Mouse (Mus musculus) intestine, embryonic 15.5 days (tissue): ENCODE measurements around the gene Fam228a. TPM values are rescaled to one million over a fixed set of nuclear protein-coding genes. Genes with fewer than 3 reads are reported as not detected.
A peak's percentile ranks its signal among the peaks of the same experiment; 100 is the strongest.
"Not testable (repeated sequence)": the region's sequence is repeated elsewhere in the genome, so short reads cannot be mapped to it uniquely, and the experiment has no call there.

ENCODE experiments used
- ATAC-seq: fragments of 200-750 bp; cut with Nextera tagmentation; 2 replicates; pipeline ENCODE4 v1.8.0; 2017; ENCODE audit warnings: moderate TSS enrichment, moderate library complexity
- H3K27ac ChIP-seq: fragments of 300-500 bp; sonication (generic); 2 replicates; pipeline ENCODE4 v1.5.1; 2015; ENCODE audit warnings: mild to moderate bottlenecking, inconsistent platforms
- H3K27me3 ChIP-seq: fragments of 300-500 bp; sonication (generic); replicated peaks from 2 replicates; pipeline ENCODE4 v1.6.1; 2015; ENCODE audit warnings: inconsistent platforms
- H3K36me3 ChIP-seq: fragments of 300-500 bp; sonication (generic); 2 replicates; pipeline ENCODE4 v1.6.1; 2015; ENCODE audit warnings: inconsistent platforms
- H3K4me1 ChIP-seq: fragments of 300-500 bp; sonication (generic); replicated peaks from 2 replicates; pipeline ENCODE4 v1.6.1; 2015; ENCODE audit warnings: inconsistent platforms
- H3K4me2 ChIP-seq: fragments of 300-500 bp; sonication (generic); replicated peaks from 2 replicates; pipeline ENCODE4 v1.6.1; 2015; ENCODE audit warnings: mild to moderate bottlenecking, inconsistent platforms
- H3K4me3 ChIP-seq: fragments of 300-500 bp; sonication (generic); replicated peaks from 2 replicates; pipeline ENCODE4 v1.5.1; 2015; ENCODE audit warnings: inconsistent platforms
- H3K9ac ChIP-seq: fragments of 300-500 bp; sonication (generic); 2 replicates; pipeline ENCODE4 v1.6.1; 2015; ENCODE audit warnings: inconsistent platforms
- H3K9me3 ChIP-seq: fragments of 300-500 bp; sonication (generic); 2 replicates; pipeline ENCODE4 v1.6.1; 2016; ENCODE audit warnings: inconsistent platforms
- WGBS: fragments of 180-500 bp; shearing (Covaris S2); methylation state at CpG from one replicate; pipeline ENCODE4 v1.1.7; 2015; 5-methylcytosine and 5-hydroxymethylcytosine counted together
- polyA plus RNA-seq: library from polyadenylated mRNA; unstranded; fragments of >200 nt; fragmentation: Nextera tagmentation; extraction: Ambion mirVana; gene quantifications from 2 replicates; pipeline ENCODE4 v1.2.1, GENCODE M21; 2015

Fam228a gene
- polyA plus RNA-seq, 1 experiment from 2014 or later: 0.14 TPM

DNA sequence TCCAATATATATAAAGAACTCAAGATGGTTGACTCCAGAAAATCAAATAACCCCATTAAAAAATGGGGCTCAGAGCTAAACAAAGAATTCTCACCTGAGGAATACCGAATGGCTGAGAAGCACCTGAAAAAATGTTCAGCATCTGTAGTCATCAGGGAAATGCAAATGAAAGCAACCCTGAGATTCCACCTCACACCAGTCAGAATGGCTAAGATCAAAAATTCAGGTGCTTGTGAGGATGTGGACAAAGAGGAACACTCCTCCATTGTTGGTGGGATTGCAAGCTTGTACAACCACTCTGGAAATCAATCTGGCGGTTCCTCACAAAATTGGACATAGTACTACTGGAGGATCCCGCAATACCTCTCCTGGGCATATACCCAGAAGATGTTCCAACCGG, 16.2 kb upstream of the Fam228a start:
- H3K4me2 ChIP-seq, ATAC-seq: not testable (repeated sequence)

GRCm38 (mm10) chr12:4744486-4744885, 6.3 kb upstream of the Fam228a start:
- H3K9me3 ChIP-seq: no peaks in the 10 kb centered on the region
- 83% methylated on average over 10 of the region's 10 CpGs for WGBS
- H3K36me3 ChIP-seq: no peaks in the 10 kb centered on the region
- no peak for ATAC-seq
- H3K4me3 ChIP-seq: no peak overlapping the region
- H3K4me1 ChIP-seq: no peaks in the 10 kb centered on the region
- H3K27ac ChIP-seq: no peak overlapping the region
- H3K27me3 ChIP-seq: no peaks in the 10 kb centered on the region
- H3K4me2 ChIP-seq: no peak overlapping the region
- H3K9ac ChIP-seq: no peak overlapping the region

More for the DNA sequence above, 16.2 kb upstream of the Fam228a start:
- not testable (repeated sequence) for H3K4me3 ChIP-seq, H3K27ac ChIP-seq, H3K9ac ChIP-seq, H3K36me3 ChIP-seq, H3K4me1 ChIP-seq, H3K9me3 ChIP-seq, H3K27me3 ChIP-seq
- 87% methylated on average over 4 of the region's 4 CpGs for WGBS

- Histone ChIP-seq H3K4me1 (no peaks in the 10 kb centered on the region), H3K4me3 (no peak overlapping the region), H3K36me3 (no peaks in the 10 kb centered on the region), H3K27me3 (no peaks in the 10 kb centered on the region), H3K4me2 (no peak overlapping the region), H3K27ac (no peak overlapping the region), H3K9me3 (no peaks in the 10 kb centered on the region), H3K9ac (no peak overlapping the region)
- 82% methylated on average over 3 of the region's 3 CpGs for WGBS
- ATAC-seq: no peak
These were observed 4.0 kb upstream of the Fam228a start for GRCm38 (mm10) chr12:4742183-4742582.

- Histone ChIP-seq H3K36me3 (no peaks in the 10 kb centered on the region), H3K4me2 (no peak overlapping the region), H3K4me3 (no peak overlapping the region), H3K9ac (no peak overlapping the region), H3K4me1 (no peaks in the 10 kb centered on the region), H3K27me3 (no peaks in the 10 kb centered on the region), H3K27ac (no peak overlapping the region), H3K9me3 (no peaks in the 10 kb centered on the region)
- WGBS: 82% methylated on average over 7 of the region's 7 CpGs
- no peak for ATAC-seq
These were observed 2.6 kb upstream of the Fam228a start for GRCm38 (mm10) chr12:4740823-4741222.

GRCm38 (mm10) chr12:4732332-4732731, 5.9 kb downstream of the Fam228a start:
- no peaks in the 10 kb centered on the region for H3K36me3 ChIP-seq
- H3K9me3 ChIP-seq: no peaks in the 10 kb centered on the region
- no peak overlapping the region for H3K27ac ChIP-seq
- ATAC-seq: no peak
- H3K4me3 ChIP-seq: no peak overlapping the region
- no peak overlapping the region for H3K4me2 ChIP-seq
- H3K27me3 ChIP-seq: no peaks in the 10 kb centered on the region
- no peaks in the 10 kb centered on the region for H3K4me1 ChIP-seq
- WGBS: 50% methylated on average over 4 of the region's 4 CpGs
- no peak overlapping the region for H3K9ac ChIP-seq

GRCm38 (mm10) chr12:4731629-4732028, 6.6 kb downstream of the Fam228a start:
- H3K4me1 ChIP-seq: no peaks in the 10 kb centered on the region
- no peak overlapping the region for H3K9ac ChIP-seq
- ATAC-seq: no peak
- H3K9me3 ChIP-seq: no peaks in the 10 kb centered on the region
- H3K36me3 ChIP-seq: no peaks in the 10 kb centered on the region
- H3K27me3 ChIP-seq: no peaks in the 10 kb centered on the region
- no peak overlapping the region for H3K27ac ChIP-seq
- H3K4me2 ChIP-seq: no peak overlapping the region
- WGBS: 63% methylated on average over 4 of the region's 4 CpGs
- no peak overlapping the region for H3K4me3 ChIP-seq

DNA sequence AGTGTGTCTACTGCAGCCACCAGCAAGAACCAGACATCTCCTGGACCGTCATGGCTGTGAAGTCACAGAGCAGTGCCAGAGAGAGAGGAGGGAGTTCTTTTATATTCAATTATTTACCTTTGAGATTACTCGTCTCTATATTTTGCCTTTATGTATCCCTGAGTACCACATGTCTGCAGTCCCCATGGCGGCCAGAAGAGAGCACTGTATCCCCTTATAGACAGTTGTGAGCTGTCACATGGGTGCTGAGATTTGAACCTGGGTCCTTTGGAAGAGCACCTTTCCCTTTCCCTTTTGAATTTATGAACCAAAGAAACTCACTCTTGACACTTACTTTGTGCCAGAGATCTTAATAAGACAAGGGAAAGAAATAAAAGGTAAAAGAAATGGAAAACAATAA, 9.1 kb downstream of the Fam228a start:
- no peak overlapping the region for H3K4me3 ChIP-seq
- no peaks in the 10 kb centered on the region for H3K4me1 ChIP-seq
- no peak for ATAC-seq
- H3K9me3 ChIP-seq: no peaks in the 10 kb centered on the region
- H3K27me3 ChIP-seq: no peaks in the 10 kb centered on the region
- H3K4me2 ChIP-seq: no peak overlapping the region
- WGBS: 89% methylated on average over 3 of the region's 3 CpGs
- no peak overlapping the region for H3K9ac ChIP-seq
- no peaks in the 10 kb centered on the region for H3K36me3 ChIP-seq
- no peak overlapping the region for H3K27ac ChIP-seq

DNA sequence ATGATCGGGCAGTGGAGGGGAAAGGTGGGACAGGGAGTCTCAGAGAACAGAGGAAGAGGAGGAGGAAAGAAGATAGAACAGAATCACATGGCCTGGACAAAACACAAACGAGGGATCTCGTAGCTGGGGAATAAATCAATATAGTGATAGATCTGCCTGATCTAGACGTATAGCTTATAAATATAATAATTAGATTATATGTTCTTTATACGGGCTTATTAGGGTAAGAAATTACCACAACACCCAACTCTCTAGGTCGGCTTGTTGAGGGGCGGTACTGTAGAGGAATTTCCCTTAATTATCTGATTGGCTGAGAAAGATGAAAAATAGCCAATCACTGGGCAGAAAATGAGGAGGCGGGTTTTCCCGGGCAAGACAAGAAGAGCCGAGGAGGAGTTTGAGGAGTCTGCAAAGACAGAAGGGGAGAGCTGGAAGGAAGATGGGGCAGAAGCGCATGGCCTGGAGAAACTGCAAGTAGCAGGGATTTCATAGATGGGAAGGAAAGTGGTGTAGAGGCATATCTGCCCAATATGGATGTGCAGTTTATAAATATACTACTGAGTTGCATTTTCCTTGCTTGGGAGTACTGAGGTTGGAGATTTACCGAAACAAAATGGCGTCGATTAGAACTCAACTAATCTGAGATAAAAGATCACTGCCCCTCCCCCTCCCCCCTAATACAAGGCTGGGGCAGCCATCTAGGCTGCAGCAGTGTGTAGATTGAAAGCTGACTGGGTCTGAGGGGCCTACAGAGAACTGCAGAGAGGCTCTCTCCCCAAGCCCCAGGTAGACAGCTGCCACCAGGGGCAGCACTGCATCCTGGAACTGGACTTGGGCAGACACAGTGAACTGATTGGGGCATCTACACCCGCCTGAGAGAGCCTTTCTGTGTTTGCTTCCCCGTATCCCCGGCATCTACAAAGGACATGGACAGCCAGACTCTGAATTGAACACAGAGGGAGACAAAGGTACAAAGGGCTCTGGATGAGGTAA, 18.2 kb downstream of the Fam228a start:
- no peaks in the 10 kb centered on the region for H3K4me1 ChIP-seq
- no peak overlapping the region for H3K9ac ChIP-seq
- no peaks in the 10 kb centered on the region for H3K27me3 ChIP-seq
- no peak overlapping the region for H3K4me2 ChIP-seq
- no peaks in the 10 kb centered on the region for H3K9me3 ChIP-seq
- no peak overlapping the region for H3K4me3 ChIP-seq
- ATAC-seq: 0 out of 2 replicates have a peak, but pooled peaks have one; percentile 20
- H3K36me3 ChIP-seq: no peaks in the 10 kb centered on the region
- H3K27ac ChIP-seq: no peak overlapping the region
- 70% methylated on average over 17 of the region's 17 CpGs for WGBS

DNA sequence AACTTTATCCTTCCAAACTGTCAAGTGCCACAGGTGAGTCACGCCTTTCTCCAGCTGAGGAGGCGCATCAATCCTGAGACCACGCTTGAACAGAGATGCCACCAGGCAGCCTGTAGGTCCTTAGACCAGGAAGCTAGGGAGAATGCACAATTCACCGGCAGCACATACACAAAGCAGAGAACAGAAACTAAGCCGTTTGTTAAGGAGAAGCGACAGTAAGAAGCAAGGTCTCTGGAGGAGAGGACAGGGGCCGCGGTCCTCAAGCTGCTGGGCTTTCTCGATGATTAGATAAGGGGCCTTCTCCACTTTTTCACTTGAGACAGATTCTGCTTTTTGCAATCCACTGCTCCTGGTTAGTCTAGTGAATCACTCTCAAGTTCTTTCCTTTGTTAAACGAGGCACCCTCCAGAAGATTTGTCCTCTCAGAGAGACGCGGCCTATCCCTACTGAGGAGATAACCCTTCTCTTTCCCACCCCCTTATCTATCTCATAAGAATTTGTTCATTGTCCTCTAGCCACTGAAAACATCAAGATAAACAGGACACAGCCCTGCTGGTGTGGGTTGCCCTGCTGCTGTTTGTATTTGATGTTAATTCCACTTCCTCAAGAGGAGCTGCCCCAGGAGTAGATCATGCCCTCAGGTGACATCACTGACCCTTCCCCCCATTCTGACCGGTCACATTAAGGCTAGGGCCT, 19.0 kb downstream of the Fam228a start:
- H3K27me3 ChIP-seq: no peaks in the 10 kb centered on the region
- no peak for ATAC-seq
- no peaks in the 10 kb centered on the region for H3K9me3 ChIP-seq
- H3K4me3 ChIP-seq: no peak overlapping the region
- H3K9ac ChIP-seq: no peak overlapping the region
- no peak overlapping the region for H3K27ac ChIP-seq
- H3K4me1 ChIP-seq: no peaks in the 10 kb centered on the region
- 61% methylated on average over 13 of the region's 13 CpGs for WGBS
- H3K4me2 ChIP-seq: no peak overlapping the region
- no peaks in the 10 kb centered on the region for H3K36me3 ChIP-seq

DNA sequence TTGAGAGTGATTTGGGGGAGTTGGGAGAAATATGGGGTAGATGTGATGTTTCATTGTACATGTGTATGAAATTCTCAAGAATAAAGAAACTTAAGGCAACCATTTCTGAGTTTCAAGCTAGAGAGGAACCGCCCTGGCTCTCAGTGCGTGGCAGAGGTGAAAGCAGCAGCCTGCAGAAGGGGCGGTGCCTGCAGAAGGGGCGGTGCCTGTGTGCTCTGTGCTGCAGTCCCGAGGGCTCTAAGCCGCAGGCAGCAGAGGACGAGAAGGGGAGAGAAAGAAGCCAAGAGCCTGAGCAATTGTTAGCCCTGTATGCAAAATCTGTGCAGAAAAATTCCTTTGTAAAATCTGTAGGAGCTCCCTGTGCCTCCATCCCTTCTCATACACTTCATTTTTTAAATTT, 20.8 kb downstream of the Fam228a start:
- no peaks in the 10 kb centered on the region for H3K9me3 ChIP-seq
- peak; percentile 94 for ATAC-seq
- 6% methylated on average over 7 of the region's 7 CpGs for WGBS
- H3K27me3 ChIP-seq: no peaks in the 10 kb centered on the region
- H3K36me3 ChIP-seq: peaks cover 3% of the 10 kb centered on the region; the same call in 1 of the 2 replicates
- no peak overlapping the region for H3K9ac ChIP-seq
- no peak overlapping the region; the same call in 1 of the 2 replicates for H3K4me2 ChIP-seq
- H3K27ac ChIP-seq: no peak overlapping the region
- no peaks in the 10 kb centered on the region for H3K4me1 ChIP-seq
- no peak overlapping the region for H3K4me3 ChIP-seq

DNA sequence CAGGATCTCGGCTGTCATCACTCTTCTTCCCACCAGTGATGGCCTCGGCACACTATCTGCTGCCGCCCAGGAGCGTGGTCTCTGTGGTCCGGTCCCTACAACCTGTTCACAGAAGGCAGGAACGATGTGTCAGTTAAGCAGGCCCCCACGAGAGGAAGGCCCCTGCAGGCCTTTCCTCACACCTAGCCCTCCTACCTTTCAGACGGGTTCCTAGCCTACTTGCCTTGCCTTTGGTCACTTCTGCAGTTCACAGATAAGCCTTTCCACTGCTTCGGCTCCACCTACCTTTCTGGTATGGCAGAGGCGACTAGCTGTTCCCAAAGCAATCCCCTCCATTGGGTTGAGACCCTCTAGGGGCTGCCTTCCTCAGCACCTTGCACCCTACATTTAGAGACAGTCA, 22.6 kb downstream of the Fam228a start:
- Histone ChIP-seq H3K27ac (no peak overlapping the region), H3K36me3 (peaks cover 6% of the 10 kb centered on the region; the same call in 1 of the 2 replicates), H3K9me3 (no peaks in the 10 kb centered on the region), H3K4me2 (no peak overlapping the region), H3K4me3 (no peak overlapping the region), H3K27me3 (no peaks in the 10 kb centered on the region), H3K4me1 (no peaks in the 10 kb centered on the region), H3K9ac (no peak overlapping the region)
- ATAC-seq: no peak
- WGBS: 84% methylated on average over 10 of the region's 10 CpGs

DNA sequence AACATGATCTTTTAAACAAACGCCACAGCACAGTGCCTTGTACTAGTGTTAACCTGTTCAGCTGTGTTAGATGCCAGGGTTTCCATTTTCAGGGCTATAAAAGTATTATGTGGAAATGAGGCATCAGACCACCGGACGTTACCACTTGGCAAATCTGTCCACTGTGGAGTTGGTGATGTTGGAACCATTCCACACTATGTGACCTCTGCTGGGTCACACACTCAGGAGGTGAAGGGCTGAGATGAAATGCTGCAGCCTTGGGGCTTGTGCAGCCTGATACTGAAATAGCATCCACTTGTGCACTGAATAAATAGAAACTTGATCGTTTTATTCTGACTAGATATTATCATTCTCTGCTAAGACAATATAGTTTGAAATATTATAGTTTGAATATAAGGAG, 24.9 kb downstream of the Fam228a start:
- WGBS: 48% methylated on average over 4 of the region's 4 CpGs
- no peaks in the 10 kb centered on the region for H3K4me1 ChIP-seq
- H3K9me3 ChIP-seq: no peaks in the 10 kb centered on the region
- H3K4me2 ChIP-seq: no peak overlapping the region
- no peak overlapping the region for H3K4me3 ChIP-seq
- H3K27ac ChIP-seq: no peak overlapping the region
- no peak for ATAC-seq
- H3K9ac ChIP-seq: no peak overlapping the region
- no peaks in the 10 kb centered on the region for H3K27me3 ChIP-seq
- H3K36me3 ChIP-seq: peaks cover 13% of the 10 kb centered on the region
